Mouse (Mus musculus): ENCODE measurements around the gene Kif2a.
"Not testable (repeated sequence)": the region's sequence is repeated elsewhere in the genome, so short reads cannot be mapped to it uniquely, and the experiment has no call there.

Kif2a gene

DNA sequence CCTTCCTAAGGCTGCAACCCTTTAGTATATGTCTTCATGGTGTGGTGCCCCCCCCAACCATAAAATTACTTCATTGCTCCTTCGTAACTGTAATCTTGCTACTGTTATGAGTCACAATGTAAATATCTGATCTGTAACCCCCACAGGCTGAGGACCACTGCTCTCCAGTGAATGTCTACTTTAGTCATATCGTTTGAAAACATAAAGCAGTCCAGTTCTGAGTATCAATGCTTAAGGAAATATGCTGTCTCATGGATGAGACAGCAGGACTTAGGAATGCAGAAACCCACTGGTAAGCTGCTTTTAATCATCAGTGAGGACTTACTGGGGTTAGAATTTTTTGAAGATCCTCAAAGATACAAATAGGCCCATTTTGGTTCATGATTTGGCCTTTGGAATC is 2.5 kb downstream of the Kif2a start:
- DNase-seq: no peak

DNA sequence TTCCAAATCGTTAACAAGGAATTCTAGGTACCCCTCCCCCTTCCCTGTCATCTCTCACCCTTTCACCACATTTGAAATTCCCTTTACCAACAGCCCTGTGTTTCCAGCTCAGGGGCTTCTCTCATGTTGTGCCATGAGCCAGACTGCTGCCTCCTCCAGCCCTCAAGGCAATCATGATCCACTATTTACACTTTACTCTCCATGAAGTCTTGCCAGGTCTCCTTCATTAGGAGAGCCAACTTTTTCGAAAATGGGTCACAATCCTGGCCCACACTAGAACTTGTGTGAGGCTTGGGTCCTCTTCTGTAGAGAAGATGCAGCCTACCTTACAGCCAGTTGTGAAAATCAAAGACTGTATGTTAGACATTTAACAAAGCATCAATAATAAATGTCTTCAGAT is 8.0 kb downstream of the Kif2a start:
- DNase-seq: no peak

DNA sequence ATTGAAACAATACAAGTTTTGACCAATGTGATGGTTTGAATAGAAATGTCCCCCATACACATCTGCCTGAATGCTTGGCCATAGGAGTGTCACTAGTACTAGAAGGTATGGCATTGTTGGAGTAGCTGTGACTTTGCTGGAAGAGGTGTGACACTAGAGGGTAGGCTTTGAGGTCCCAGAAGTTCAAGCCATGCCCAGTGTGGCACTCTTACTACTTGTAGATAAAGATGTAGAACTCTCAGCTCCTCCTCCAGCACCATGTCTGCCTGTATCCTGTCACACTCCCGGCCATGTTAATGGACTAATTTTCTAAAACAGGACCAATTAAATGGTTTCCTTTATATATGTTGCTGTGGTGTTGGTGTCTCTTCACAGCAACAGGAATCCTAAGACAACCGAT is 10.3 kb downstream of the Kif2a start:
- no peak for DNase-seq

DNA sequence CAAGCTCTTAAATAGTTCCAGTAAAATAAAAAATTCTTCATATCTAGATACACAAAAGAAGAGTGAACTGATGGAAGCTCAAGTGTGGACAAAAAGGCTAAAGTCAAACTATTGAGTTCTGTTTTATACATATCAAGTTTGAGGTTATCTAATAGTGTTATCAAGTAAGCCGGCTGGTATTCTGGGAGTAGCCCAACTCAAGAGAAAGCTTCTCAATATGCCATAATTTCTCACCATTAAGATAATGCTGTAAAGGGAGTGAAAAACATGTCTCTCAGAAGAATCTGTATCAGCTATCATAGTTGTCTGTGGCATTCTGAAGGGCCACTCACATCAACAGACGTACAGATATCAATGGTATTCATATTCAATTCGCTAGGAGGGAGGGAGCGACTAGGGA is 13.8 kb downstream of the Kif2a start:
- DNase-seq: no peak

DNA sequence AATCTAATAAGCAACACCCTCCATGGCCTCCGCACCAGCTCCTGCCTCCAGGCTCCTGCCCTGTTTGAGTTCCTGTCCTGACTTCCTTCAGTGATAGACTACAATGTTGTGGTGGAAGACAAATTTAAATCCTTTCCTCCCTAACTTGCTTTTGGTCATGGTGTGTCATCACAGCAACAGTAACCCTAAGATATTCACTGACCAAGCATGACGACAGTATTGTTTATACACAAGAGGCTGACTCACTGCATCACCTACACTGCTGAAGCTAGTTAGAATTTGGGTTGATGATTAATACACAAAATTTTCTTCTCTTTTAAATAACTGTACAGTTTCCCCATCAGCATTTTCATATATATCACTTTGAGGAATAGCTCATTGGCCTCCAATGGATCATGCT is 18.7 kb downstream of the Kif2a start:
- no peak for DNase-seq

DNA sequence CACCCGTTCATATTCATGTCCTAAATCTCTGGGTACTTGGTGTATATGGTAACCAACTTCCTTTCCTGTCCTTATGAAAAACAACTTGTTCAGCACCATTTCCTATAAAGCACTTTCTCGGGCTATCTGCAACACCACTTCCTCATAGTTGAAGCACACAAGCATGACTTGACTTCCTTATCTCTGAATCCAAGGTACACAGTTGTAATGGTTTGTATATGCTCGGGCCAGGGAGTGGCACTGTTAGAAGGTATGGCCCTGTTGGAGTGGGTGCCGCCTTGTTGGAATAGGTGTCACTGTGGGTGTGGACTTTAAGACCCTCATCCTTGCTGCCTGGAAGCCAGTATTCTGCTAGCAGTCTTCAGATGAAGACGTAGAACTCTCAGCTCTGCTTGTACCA is 23.3 kb downstream of the Kif2a start:
- no peak for DNase-seq

DNA sequence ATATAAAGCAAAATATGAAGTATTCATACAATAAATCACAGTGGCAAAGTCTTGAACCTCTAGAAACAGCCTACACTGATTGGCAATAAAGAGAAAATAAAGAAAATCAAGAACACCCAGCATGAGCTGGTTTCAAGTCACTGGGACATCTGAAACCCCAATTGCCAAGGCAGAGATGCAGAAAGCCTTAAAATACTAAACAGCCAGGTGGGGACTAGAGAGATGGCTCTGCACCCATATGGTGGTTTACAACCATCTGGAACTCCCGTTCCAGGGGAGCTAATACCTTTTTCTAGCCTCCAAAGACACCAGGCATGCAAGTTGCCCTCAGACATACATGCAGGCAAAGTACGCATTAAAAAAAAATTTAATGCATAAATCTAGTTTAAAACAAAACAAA is 23.9 kb downstream of the Kif2a start:
- peak; percentile 3 to 4 for DNase-seq

DNA sequence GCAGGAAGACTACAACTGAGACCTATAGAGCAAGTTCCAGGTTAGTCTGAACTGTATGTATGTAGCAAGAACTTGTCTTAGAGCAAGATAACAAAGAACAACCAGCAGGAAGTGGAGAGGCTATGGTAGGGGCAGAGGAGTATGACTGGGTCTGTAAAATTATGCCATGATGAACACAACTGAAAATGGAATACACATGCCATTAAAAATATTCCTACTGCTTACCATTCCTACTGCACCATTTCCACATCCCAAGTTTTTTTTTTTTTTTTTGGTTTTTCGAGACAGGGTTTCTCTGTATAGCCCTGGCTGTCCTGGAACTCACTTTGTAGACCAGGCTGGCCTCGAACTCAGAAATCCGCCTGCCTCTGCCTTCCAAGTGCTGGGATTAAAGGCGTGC is 24.4 kb downstream of the Kif2a start:
- DNase-seq: not testable (repeated sequence)

DNA sequence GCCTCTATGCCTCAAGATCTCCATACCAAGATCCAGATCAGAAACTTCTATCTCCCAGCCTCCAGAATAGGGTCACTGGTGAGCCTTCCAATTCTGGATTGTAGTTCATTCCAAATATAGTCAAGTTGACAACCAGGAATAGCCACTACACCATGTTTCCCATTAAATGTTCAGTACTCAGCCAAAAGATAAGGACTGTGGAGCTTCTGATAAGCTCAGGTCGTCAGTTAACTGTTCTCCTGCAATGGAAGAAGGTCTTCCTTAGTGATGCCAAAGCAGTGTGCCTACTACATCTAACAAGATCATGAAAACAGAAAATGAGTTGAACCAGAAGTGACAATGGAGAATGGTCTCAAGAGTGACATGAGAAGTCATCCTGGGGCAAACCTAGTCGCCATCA is 25.0 kb downstream of the Kif2a start:
- no peak for DNase-seq

DNA sequence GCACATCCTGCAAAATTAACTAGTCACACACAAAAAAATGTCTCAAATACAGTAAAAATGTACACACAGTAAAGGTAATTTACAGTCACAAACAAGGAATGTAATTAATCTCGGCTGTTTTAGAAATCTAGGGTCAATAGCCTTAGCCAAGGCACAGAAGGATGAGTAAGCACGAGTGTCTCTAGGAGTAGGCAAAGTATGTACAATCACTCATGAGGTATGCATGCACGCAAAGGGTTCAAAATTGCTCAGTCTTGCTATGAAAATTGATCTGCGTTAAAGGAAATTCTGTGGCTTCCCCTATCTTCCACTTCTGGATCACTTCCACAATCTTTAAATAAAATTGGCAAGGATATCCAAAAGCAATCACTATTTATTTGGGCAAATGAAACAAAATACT is 60.4 kb downstream of the Kif2a start:
- no peak for DNase-seq

DNA sequence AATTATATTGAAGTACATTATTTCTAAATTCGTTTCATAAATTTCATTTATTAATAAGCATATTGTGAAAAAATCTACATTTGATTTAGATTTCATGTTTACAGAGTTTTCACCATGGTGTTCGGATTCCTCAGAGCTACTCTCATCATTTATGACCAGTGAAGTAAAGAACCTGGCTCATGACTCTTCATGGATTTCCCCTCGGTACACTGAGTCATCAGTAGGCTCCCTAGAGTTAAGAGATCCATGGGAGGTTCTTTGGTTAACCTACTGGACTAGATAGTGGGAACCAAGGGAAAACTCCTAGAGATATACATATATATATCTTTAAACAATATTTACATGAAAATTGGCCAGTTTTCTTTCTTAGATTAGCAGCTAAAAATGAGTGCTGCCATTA is 61.4 kb downstream of the Kif2a start:
- DNase-seq: no peak

DNA sequence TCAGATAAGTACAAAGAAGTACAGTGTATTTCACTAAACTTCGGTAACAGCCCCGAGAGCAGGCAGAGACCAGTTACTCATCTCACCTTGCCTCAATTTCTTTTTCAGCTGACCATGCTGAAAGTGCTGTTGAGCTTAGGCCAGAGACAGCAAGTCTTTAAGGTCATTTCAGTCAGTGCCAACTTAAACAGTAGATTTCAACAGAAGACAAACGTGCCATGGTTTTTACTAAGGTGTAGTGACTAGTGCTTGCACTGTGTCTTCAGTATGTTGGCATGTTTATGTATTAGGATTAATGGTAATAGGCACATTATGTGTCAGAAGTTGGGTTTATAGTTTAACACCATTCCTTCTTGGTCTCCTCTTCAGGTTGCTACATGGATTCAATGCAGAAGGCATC is 63.6 kb downstream of the Kif2a start:
- no peak for DNase-seq

DNA sequence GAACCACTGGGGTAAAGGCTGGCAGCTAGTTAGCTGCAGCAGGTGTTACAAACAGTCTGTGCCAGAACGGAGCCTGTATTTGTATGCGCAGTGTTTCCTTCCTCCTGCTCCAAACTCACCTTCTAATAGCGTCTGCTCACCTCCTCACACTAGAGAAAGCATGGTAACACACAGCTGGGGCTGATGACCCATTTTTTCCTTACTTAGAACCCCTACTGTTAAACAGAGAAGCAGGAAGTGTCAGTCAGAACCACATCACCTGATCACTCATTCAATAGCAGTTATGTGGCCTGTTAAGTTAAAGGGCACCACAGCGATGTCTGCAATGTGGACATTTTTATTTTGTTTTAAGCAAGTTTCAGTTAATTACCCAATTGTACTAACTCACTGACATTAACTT is 64.4 kb downstream of the Kif2a start:
- no peak for DNase-seq

DNA sequence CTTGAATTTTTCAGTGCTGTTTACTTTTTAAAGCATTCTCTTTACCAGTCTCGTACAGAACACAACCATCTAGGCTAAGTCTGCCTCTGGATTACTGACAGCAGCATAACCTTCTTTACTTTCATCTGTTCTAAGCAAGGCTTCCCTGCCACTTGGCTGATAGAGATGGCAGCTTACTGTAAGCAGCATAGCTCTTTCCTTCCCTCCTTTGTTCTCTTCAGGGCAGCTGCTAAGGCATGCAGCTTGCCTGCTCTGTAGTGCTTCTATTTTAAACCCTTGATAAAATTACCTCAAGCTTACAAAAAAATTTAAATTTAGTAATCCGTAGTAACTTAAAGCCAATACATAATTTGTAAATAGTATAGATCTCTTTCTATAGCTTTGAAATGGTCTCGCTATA is 67.0 kb downstream of the Kif2a start:
- no peak for DNase-seq

DNA sequence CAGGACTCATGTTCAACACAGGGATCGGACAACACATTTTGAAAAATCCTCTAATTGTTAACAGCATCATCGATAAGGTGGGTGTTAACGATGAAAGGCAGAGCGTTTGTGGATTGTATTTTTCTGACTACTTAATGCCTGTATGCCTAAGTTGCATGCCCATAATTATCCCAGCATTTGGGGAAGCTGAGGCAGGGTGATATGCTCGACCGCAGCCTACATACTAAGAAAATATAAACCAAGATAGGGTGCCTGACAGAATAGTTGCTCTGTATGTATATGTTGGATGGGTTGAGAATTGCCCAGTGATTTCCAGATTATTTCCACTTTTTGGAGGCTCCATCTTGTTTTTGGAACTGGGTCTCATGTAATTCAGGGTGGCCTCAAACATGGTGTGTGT is 74.3 kb downstream of the Kif2a start:
- DNase-seq: peak in 1 of 2 experiments; percentile 13

DNA sequence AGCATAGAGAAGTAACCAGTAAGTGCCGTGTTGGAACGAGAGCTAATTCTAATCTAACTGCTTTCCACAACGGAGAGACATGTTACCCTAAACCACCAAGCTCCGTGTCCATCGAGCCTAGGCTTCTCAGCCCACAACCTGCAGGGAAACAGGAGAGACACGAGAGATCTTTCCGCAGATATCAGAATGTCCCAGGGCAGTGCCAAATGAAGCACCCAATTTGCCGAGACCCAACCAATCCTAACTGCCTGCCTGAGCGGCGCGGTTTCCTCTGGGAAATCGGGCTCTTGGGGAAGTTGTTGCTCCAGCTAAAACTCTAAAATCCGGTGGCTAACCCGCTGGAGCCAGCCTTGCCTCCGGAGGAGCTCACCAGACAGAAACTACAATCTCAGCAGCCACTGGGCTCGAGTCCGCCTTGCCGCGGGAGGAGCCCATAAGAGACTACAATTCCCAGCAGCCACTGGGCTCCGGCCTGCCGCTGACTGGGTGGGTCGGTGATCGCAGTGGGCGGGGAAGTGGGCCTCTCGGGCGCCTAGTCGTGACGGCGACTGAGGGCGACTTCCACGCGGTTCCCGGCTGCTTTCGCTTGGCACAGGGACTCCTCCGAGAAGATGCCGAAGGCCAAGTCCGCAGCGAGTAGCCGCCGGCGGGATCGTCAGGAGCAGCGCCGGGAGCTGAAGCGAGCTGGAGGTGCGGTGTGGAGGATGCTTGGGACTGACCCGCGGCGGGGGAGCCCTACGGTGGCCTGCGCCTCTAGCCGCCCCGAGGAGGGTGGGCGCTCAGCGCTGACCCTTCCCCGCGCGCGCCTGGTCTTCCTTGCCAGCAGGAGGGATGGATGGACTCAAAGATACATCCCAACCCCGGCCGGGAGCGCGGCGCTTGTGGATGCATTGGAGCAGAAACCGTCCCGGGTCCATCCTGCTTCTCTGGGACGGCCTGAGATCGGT is 75.1 kb downstream of the Kif2a start, which contains the start of gene Dimt1:
Gene Dimt1, plus strand, starts transcription at position 534 of the 947 bp plus-strand sequence.
- peak; percentile 96 to 98 for DNase-seq

DNA sequence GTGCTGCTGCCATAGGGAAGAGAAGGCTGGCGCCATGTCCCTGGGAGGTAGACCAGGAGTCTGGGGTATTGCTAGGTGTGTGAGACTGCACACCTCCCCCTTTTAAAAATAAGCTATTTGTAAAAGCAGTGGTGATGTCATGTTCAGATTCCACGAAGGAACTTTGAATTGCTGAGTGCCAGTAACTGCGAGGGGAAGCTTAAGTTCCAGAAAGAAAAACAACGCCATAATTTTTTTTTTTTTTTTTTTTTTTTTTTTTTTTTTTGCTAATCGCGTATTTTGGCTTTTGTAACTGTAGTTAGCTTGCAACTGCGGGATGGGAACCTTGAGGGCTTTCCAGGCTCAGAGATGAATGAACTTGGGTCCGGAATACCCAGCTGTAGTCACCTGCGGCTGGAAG is 76.4 kb downstream of the Kif2a start:
- no peak for DNase-seq

DNA sequence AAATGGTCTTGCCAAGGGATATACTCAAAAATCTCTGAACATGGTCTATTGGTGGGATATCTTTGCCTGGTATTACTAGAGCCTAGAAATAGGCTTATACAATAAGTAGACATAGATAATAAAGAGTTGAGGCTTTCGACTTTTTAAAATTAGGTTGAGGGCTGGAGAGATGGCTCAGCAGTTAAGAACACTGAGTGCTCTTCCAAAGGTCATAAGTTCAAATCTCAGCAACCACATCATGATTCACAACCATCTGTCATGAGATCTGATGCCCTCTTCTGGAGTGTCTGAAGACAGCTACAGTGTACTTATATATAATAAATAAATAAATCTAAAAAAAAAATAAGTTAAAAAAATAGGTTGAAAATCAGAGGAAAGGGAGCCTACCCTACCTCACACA is 79.2 kb downstream of the Kif2a start:
- no peak for DNase-seq

DNA sequence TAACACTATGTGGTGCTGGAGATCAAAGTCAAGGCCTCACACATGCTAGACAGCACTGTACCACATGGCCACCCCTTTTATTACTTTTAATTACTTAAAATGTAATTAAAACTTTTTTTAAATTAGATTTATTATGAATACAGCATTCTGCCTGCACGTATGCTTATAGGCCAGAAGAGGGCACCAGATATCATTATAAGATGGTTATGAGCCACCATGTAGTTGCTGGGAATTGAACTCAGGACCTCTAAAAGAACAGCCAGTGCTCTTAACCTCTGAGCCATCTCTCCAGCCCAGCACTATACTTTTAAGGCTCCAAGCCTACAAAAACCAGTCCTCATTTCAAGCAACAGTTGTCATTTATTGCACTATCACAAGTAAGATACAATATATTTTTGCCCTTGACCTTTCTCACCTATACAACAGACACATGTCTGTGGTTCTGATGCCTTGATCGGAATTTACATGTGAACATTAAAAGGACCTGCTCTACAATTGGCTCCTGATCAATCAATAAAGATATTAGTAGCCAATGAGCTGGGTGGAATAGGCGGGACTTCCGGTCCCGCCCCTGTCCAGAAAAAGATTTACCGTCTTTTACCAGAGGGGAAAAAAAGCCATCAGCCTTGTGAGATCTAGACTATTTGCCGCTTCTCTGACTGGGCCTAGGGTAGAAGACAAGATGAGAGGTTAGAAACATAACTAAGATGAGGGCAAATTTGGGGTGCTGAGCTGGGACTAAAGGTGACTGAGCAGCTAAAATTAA is 80.5 kb downstream of the Kif2a start:
- peak; percentile 13 to 18 for DNase-seq

DNA sequence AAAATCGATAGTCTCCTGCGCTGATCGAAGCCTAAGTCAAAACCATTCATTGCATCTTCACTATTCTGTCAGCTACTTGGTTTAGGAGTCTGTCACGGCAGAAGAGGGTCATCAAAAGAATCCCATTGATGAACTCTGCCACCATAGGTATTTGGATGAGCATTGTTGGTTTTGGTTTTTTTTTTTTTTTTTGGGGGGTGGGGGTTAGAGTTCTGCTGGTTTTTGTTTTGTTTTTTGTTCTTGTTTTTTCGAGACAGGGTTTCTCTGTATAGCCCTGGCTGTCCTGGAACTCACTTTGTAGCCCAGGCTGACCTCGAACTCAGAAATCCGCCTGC is 84.8 kb downstream of the Kif2a start:
- DNase-seq: no peak

DNA sequence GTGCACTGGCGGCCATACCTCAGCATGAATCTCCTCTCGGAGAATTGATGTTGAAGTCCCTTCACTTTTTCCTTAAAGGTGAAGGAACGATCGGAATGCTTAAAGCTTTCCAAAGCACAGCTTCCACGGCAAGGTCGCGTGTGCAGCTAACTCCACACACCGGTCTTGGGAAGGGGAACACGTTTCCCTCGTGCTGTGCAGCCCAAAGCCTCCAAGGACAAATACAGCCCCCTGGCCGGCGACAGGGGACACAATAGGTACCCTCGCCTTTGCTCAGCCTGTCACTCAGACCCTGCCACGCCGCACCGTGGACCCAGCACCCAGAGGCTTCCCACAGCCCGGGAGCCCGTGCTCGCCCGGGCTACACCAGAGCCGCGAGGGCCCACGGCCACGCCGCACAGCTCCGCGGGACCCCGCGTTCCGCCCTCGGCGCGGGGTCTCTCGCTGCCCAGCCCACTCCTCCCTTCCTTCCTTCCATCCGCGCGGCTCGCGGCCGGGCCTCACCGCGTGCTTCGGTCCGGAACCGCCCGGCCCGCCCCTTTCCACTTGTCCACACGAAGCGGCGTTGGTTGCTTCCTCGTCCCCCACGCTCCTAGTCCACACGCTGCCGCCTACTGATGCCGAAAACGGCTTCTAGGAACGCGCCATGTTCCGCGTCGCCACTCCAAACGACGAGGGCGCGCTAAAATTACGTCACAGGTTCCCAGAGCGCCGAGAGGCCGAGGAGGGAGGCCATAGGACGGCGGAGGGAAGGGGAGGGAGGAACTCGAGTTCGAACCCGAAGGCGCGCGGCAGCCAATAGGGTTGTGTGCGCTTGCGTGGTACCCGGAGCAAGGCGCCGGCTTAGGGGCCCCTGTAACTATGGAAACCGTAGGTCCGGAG is 85.4 kb downstream of the Kif2a start, which contains the start of gene Ipo11:
Gene Ipo11, minus strand, starts transcription at position 703 of the 882 bp plus-strand sequence.
- peak; percentile 98 for DNase-seq

DNA sequence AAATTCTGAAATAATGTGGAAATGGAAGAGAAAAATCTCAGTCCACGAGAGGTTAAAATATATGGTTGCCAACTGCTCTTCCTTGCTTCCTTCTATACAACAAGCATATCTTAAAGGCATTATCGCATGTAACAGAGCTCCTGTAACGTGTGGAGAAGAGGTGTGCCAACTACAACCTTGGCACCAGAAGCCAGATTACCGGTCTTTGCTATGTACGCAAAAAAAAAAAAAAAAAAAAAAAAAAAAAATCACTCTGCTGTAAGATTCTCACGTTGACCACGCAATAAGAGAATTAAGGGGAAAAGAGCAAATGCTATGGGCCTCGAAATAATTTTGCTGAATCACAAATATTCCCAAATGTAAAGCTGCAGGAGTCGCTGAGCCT is 86.1 kb downstream of the Kif2a start:
- no peak for DNase-seq

DNA sequence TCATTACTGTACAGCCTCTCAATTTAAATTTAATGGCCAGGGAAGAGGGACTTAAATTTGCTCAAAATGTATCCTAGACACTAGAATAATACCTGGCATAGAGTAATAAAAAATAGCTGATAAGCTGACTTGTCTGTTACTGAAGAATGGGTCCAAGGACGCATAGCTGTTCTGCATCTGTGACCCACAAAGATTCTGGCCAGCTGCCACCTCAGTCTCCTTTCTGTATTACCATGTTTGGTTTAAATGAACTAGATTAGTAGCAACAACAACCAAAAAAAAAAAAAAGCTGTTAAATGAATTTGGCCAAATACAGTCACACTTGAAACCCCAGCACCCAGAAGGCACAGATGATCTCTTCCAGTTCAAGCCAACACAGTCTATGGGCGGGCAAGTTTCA is 92.7 kb downstream of the Kif2a start:
- DNase-seq: peak in 1 of 2 experiments; percentile 10

All from cerebellum, postnatal 10 days (tissue).